Mouse (Mus musculus) liver, postnatal 0 days (tissue): ENCODE data around the gene Fut8.

Experiments used
- CTCF ChIP-seq: sonication (generic); IDR thresholded peaks from 2 replicates; pipeline ENCODE4 v1.5.1; 2016; ENCODE audit warnings: antibody characterized with exemption, low read depth
- EP300 ChIP-seq: IDR thresholded peaks from 2 replicates; pipeline ENCODE4 v1.6.1; 2016; ENCODE audit warnings: antibody characterized with exemption, low read depth, mild to moderate bottlenecking

- no peak for TF ChIP-seq CTCF
- TF ChIP-seq EP300 = no peak
These were observed 59.2 kb downstream of the Fut8 start for GRCm38 (mm10) chr12:77297114-77297513.
